Mouse (Mus musculus): ENCODE measurements at regions not wholly inside any gene's neighbourhood (a gene's known extent, or its start where the extent isn't known, plus 50 kb on each side); places are given as distances from the start of the nearest gene placed in this dataset.

- DNase-seq = no peak
Observed at GRCm38 (mm10) chr16:30118876-30119275, 54.7 kb downstream of the Hes1 start.

GRCm38 (mm10) chr16:30120330-30121265, 56.4 kb downstream of the Hes1 start:
- no peak for DNase-seq

- DNase-seq = no peak
Observed at GRCm38 (mm10) chr16:30121596-30121995, 57.4 kb downstream of the Hes1 start.

GRCm38 (mm10) chr16:30122211-30123070, 58.3 kb downstream of the Hes1 start:
- no peak for DNase-seq

- no peak for DNase-seq
Observed at GRCm38 (mm10) chr16:30127015-30127414, 62.8 kb downstream of the Hes1 start.

- DNase-seq = no peak
Observed at GRCm38 (mm10) chr16:30128787-30129186, 64.6 kb downstream of the Hes1 start.

GRCm38 (mm10) chr16:30129218-30130112, 65.3 kb downstream of the Hes1 start:
- DNase-seq = no peak

- DNase-seq = no peak
Observed at GRCm38 (mm10) chr16:30130113-30130471, 65.9 kb downstream of the Hes1 start.

GRCm38 (mm10) chr16:30132086-30132485, 67.9 kb downstream of the Hes1 start:
- DNase-seq = no peak

- no peak for DNase-seq
Observed at GRCm38 (mm10) chr16:30134642-30135165, 70.5 kb downstream of the Hes1 start.

GRCm38 (mm10) chr16:30136849-30137248, 72.7 kb downstream of the Hes1 start:
- no peak for DNase-seq

- DNase-seq = no peak
Observed at GRCm38 (mm10) chr16:30137812-30138211, 73.6 kb downstream of the Hes1 start.

- no peak for DNase-seq
Observed at GRCm38 (mm10) chr16:30144818-30145464, 80.8 kb downstream of the Hes1 start.

- peak; percentile 19 for DNase-seq
Observed at GRCm38 (mm10) chr16:30145465-30146207, 81.5 kb downstream of the Hes1 start.

GRCm38 (mm10) chr16:30146208-30146525, 82.0 kb downstream of the Hes1 start:
- no peak for DNase-seq

- no peak for DNase-seq
Observed at GRCm38 (mm10) chr16:30147296-30147695, 83.1 kb downstream of the Hes1 start.

GRCm38 (mm10) chr16:30151104-30151503, 86.9 kb downstream of the Hes1 start:
- DNase-seq = no peak

GRCm38 (mm10) chr16:30155070-30155469, 90.9 kb downstream of the Hes1 start:
- DNase-seq = no peak

GRCm38 (mm10) chr16:30155486-30156246, 91.5 kb downstream of the Hes1 start:
- no peak for DNase-seq

- no peak for DNase-seq
Observed at GRCm38 (mm10) chr16:30158184-30158583, 94.0 kb downstream of the Hes1 start.

- no peak for DNase-seq
Observed at GRCm38 (mm10) chr16:30160399-30160798, 96.2 kb downstream of the Hes1 start.
